Mouse (Mus musculus) left cerebral cortex, postnatal 10 days (tissue): ENCODE data around the gene Tmem114. TPM values are rescaled to one million over a fixed set of nuclear protein-coding genes. Genes with fewer than 3 reads are reported as not detected.

ENCODE experiments used
- DNase-seq, 2 experiments: peaks; one replicate each; pipeline ENCODE4 v3.0.0; 2021 to 2022; ENCODE audit warnings: low spot score in 2 of 2, mixed read lengths in 1 of 2; ENCODE audit errors: extremely low spot score in 1 of 2
- intact Hi-C: fragments of 180-260 bp; cut with DNase I; formaldehyde crosslinking; loops from one replicate; pipeline ENCODE4 v1.15.1; 2025
- total RNA-seq, 2 experiments: library from RNA; stranded (reverse); gene quantifications; 2 replicates each; pipeline ENCODE4 v1.2.3; 2021

Tmem114 gene
- total RNA-seq, 2 experiments from 2014 or later = 2.4 to 3.4 TPM

DNA sequence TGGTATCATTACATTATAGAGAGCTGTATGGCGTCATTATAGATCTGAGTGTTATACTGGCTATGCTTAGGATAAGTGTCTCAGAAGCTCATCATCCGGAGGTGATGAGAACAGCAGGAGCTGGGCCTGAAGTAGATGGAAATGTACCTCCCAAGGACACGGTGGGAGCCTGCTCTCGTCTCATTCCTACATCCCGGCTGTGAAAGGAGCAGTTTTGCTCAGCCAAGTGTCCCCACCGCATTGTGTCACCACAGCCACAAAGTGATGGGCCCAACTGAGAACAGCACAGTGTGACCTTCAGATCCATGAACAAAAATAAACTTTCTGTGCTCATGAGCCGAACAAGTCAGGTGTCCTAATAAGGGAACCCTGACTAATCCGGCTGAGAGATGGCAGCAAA is 8.9 kb downstream of the Tmem114 start:
- intact Hi-C loops = no loop called here
- DNase-seq = no peak

DNA sequence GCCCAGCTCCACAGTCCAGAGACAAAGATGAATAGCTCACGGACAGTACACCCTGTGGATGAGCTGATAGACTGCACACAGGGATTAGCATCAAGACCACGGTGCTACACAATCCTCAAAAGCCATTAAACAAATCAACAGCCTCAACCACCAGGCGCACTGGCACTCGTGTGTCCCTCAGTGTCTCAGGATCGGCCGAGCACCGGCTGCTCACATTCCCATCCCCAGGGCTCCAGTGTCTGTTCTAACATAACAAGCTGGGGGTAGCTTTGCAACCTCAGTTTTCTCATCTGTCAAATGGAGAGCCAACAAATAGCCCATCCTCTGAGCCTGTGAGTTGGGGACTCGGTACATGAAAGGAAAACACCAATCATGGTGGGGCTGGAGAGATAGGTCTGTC is 11.5 kb downstream of the Tmem114 start:
- intact Hi-C loops = loop anchor here (5.0 kb wide), 1 partner anchor 59 kb away; the partner anchor contains the start of gene Mettl22
- no peak for DNase-seq

DNA sequence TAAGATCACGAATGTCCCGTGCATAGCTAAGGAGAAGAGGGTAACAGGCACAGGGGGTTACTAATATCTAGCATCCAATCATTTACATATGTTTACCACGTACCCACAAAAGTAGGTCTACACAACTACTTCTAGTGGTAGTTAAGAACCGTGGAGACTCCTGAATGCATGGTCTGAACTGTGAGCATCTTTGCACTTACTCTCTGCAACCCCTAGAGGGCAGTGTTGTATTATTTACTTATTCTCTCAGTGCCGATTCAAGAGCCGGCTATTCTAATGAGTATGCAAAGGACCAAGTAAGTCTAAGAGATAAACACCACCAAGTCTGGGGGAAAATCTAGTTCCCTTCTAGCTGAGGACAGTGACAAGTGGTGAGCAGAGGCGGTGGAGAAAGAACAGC is 12.7 kb downstream of the Tmem114 start:
- DNase-seq = peak in 1 of 2 experiments; percentile 74
- intact Hi-C loops = loop anchor here (5.0 kb wide), 1 partner anchor 60 kb away; the partner anchor contains the start of gene Mettl22

DNA sequence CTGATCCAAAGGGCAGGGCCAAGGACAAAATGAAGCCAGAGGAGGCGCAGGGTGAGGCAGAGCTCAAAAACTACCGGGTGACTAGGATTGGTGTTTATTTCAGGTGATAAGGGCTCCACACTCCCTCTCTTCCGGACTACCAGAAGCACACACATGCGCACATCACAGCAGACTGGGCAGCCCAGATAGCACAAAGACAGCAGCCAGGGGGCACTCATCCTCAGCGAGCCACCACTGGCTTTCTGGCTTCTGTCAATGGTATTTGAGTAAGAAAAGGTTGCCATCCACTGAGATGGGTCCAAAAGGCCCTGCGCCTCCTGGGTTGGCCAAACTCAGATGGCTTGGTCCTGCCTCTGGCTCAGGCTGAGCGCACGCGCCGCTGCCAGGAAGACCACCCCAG is 15.7 kb downstream of the Tmem114 start:
- intact Hi-C loops = loop anchor here (5.0 kb wide), 2 partner anchors 83 to 268 kb away; no protein-coding TSS in a partner anchor
- DNase-seq = no peak

DNA sequence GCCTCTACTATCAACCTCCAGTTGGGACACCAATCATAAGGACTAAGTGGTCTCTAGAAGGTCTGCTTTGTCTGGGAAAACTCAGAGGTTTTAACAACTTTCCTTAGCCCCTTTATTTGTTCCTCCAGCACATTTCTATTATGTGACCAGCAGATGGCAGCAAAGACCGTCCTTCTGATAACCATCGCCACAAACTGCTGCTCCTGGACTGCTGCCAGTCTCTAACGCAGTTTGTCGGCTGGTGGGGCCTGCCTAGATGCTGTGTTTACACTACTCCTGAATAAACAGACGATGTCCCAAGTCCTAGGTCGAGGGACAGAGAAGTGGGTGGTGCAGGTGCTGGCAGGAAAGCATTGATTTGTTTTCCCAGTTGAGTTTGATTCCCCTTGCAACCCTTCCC is 18.2 kb downstream of the Tmem114 start:
- DNase-seq = peak; percentile 66 to 87
- intact Hi-C loops = loop anchor here (5.0 kb wide), 2 partner anchors 86 to 271 kb away; no protein-coding TSS in a partner anchor

DNA sequence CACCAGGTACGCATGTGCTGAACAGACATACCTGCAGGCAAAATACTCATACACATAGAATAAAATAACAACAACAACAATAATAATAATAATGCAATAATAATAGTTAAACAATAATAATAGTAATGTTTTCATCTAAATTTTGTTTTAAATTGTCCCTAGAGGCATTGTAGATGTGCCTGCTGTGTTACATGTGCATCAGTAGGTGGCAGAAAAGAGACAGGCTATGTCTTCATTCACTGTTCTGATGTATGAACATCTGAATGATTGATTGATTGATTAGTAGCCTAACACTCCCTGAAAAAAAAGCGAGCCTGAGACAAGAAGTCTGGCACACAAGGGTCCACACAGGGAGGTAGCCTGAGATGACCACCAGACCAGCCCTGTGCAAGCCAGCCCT is 22.3 kb downstream of the Tmem114 start:
- intact Hi-C loops = no loop called here

DNA sequence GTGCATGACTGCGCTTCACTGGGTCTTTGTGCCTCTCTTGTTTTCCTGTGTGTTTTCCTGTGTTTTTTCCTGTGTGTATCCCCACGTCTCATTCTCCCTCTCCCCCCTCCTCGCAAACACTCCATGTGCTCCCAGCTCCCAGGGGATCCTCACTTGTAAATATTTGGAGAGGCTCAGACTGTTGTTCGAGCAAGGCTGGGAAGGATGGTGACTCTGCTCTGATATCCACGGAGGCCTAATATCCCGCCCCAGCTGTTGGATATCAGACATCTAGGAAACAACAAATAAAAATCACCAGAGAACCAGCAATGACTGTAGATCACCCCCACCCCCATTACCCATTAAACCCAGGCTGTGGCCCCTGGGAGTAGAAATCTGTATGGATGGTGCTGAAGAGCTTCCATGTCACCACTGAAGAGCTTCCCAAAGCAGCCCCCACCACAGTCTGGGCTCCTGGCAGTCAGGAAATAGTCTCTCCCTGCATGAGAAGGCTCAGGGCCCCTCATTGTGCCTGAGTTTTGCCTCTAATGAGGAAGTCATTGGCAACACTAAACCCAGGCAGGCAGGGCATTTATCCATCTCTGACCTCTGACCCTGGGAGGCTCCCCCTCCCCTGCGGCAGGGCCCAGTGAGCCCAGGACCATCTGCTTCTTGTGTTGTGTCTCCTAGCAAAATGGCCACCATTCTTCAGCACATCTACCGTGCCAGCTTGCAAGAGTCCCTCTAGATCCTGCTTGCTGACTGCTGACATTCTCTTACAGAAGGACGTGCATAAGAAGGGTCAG is 23.6 kb downstream of the Tmem114 start:
- intact Hi-C loops = no loop called here

More for the DNA sequence above, 22.3 kb downstream of the Tmem114 start:
- no peak for DNase-seq

DNA sequence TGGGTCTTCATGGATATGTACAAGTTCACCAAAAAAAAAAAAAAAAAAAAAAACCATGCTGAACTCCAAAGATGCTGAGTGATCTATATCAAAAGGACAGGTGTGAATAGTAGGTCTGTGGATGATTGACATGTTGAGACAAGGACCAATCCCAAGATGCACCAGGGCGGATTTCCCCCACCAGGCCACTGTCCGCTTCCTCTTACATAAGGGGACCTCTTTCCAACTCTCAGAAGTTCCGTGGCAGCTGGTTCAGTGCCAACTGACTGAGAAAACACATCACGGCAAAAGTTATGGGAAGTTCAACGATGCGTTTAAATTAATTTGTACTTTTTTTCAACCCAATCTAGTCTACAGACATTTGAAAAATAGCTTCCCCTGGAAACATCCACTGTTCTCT is 25.1 kb downstream of the Tmem114 start:
- no peak for DNase-seq
- intact Hi-C loops = no loop called here

More for the DNA sequence above, 23.6 kb downstream of the Tmem114 start:
- DNase-seq = no peak

DNA sequence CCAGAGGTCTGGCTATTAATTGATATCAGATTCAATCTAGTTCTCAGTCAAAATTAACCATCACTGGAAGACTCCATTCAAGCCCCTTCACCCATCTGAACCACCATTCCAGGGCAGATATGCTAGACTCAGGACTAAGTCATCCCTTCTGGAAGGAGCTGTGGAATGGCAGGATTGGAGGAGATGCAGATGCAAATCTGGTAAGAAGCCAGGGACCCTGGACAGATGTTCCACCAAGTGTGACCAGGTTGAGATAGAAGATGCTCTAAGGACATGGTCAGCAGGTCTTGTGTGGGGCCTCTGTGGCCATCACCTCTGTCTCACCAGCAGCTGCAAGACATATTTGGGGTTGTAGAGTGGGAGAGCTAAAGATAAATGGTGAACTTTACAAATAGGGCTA is 30.0 kb downstream of the Tmem114 start:
- intact Hi-C loops = no loop called here
- DNase-seq = no peak

DNA sequence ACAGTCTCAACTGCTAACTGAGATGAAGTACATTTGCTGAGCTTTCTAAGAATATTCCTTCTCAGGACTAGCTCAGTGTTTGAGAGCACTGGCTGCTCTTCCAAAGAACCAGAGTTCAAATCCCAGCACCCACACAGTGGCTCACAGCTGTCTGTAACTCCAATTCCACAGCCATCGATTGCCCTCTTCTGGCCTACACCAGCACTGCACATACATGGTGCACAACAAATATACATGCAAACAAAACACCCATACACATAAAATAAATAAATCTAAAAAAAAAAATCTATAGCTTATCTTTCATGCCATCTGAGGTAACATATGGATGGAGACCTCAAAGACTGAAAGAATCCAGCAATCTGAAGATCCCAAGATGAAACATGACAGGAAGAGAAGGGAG is 36.4 kb downstream of the Tmem114 start:
- no peak for DNase-seq
- intact Hi-C loops = no loop called here

DNA sequence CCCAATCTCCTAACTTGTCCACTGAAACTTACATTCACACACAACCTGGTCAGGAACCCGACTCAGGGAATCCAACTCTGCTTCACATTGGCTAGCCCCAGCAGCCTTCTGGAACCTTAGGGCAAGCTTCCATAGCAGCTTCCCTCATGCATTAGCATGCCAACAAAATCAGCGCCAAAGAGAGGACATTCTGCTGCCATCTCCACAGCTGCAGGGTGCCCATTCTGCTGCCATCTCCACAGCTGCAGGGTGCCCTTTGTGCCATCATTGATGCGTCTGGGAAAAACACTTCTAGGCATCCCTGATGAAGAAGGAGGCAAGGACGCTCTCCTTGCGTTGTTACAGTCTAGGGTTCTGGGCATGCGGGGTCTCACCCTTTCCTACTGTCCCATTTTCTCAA is 38.5 kb downstream of the Tmem114 start:
- no peak for DNase-seq
- intact Hi-C loops = no loop called here

DNA sequence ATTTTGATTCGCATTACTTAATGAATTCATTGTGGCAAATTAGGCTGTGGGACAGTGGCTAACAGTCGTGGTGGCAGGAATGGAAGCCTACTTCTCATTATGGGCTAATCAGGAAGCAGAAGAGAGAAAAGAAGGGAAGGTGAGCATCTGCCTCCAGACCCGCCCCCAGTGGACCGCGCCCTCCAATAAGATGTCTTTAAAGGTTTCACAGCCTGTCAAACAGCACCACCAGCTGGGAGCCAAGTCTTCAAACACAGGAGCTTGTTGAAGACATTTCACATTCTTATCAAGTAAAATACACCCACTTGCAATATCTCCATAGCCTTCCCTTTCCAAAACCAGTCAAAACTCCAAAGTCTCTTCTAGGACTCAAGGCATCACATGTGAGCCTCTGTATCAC is 39.3 kb downstream of the Tmem114 start:
- intact Hi-C loops = no loop called here
- no peak for DNase-seq

DNA sequence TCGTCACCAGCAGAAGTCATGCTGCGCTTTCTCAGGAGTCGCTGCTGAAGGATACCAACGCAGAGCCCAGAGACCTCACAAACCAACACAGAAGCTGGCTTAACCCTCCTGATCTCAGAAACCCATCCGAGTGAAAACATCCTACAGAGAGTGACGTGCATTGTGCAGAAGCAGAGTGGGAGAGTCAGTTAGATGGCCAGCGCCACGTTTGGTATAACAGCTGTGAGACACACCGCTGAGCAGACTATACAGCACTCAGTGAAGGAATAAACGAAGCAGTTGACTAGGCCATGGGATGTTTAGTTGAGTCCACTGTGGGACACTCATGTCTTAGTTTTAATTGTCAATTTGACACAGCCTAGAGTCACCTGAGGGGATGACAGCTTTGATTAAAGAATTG is 40.2 kb downstream of the Tmem114 start:
- intact Hi-C loops = no loop called here
- no peak for DNase-seq

DNA sequence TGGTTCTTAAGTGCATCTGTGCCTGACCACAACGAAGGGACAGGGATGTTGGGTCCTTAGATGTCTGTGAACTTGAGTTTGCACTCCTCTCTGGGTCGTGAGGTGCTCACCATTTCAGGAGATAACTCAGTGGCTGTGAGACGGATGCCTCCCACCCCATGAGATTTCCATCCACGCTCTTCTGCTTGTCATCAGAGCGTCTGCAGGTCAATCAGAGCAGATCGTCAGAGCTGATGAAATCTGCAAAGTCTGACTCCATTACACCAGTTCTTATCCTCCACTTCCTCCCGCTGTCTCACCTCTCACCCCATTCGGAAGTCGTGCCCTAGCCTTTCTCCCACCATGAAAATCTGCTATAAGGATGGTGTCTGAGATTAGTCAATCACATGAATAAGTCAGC is 41.5 kb downstream of the Tmem114 start:
- no peak for DNase-seq
- intact Hi-C loops = no loop called here

DNA sequence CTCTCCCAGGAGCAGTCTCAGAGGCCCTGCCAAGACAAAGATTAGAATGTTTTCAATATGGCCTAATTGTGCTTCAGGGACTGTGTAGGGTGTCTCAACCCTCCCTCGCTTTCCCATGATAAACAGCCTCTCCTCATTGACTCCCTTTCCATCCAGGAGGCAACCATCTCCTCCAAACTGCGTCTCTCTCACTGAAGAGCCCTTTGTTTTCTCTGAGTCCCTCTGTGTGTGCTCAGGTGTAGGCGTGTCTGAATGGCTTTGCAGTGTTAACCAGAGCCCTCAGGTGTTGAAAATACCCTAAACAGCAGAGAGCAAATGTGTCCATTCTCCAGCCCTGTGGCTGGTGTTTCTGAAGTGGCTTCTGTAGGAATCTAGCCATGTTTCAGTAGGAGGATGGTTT is 61.9 kb downstream of the Tmem114 start:
- intact Hi-C loops = no loop called here
- DNase-seq = no peak

Other genes with a start within 250 kb of the Tmem114 start
- gene Mettl22, start 45.7 kb upstream of the Tmem114 start, total RNA-seq = 10 to 100 TPM; 35.5 to 37.6 TPM
- gene Abat, start 88.3 kb upstream of the Tmem114 start, total RNA-seq = 100 to 1,000 TPM; 132 to 140 TPM
- gene Pmm2, start 212.5 kb upstream of the Tmem114 start, total RNA-seq = 10 to 100 TPM; 30.3 to 34.4 TPM
- gene Tmem186, start 212.6 kb upstream of the Tmem114 start, total RNA-seq = 10 to 100 TPM; 11.6 to 12.7 TPM
- gene Carhsp1, start 247.0 kb upstream of the Tmem114 start, total RNA-seq = 10 to 100 TPM; 10.7 to 12.3 TPM